ENCODE assay signal across 24 mouse cellular contexts in the genomic region with DNA sequence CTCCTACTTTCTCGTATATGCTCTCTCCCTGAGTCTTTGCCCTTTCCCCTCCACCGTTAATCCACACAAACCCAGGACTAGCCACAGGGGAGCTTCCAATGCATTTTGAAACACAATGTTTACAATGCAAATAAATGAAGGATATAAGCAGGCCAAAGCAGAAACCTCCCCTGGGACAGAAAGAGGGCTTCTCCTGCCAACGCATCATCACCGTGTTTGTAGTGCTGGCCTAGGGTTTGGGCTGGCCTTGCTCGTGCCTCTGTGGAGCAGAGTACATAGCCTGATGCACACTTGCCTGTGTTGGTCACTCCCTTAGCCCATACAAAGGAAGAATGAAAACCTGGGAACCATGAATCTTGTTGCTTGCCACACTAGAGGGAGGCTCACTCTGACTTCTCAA. TPM values are rescaled to one million over a fixed set of nuclear protein-coding genes. Genes with fewer than 3 reads are reported as not detected.
DNase-seq lines count a peak whose midpoint lies in the region; ATAC-seq and TF ChIP-seq lines count a peak whose summit lies in the region.
"Had no signal": no experiment of that assay in that cellular context is flagged by ENCODE, and none has a peak within 500 bp of the region (broad histone marks: within the 10 kb centered on the region; RNA-seq: fewer than 3 reads in every experiment).

No protein-coding gene starts in this region.

- H3K9ac ChIP-seq in kidney, embryonic 16.5 days (replicated peaks; ENCODE audit: low read length), result no peak overlapping the region
- H3K9ac ChIP-seq: forebrain, embryonic 13.5 days; neural tube, embryonic 13.5 days had no signal

- H3K9me3 ChIP-seq in kidney, embryonic 16.5 days (ENCODE audit: low read length), result no peaks in the 10 kb centered on the region
- H3K9me3 ChIP-seq: forebrain, embryonic 13.5 days; heart, embryonic 10.5 days had no signal

- no peak for ATAC-seq in kidney, embryonic 16.5 days (ENCODE audit: low FRiP score, low TSS enrichment)
- ATAC-seq: forebrain, embryonic 13.5 days; hindbrain, postnatal 0 days; lung, postnatal 0 days; midbrain, embryonic 16.5 days had no signal

- DNase-seq in gastrocnemius, adult 2 months, result no peak
- DNase-seq in gastrocnemius, adult 8-10 months (ENCODE audit: low spot score in 2 of 2), result no peak
- DNase-seq in kidney, adult 18-20 months, result no peak
- no peak for DNase-seq in adrenal gland, adult 2 months
- no peak for DNase-seq in embryo, embryonic 9.5 days (ENCODE audit: extremely low spot score)
- DNase-seq: adrenal gland, adult 8-10 months; cerebellum, adult 2 months; cerebellum, postnatal 36 days; embryo, embryonic 11 days; heart, postnatal 10 days; layer of hippocampus, adult 9-11 months; thymus, postnatal 14 days had no signal

- no peak overlapping the region for H3K4me2 ChIP-seq in kidney, embryonic 16.5 days (replicated peaks; ENCODE audit: low read depth, low read length)
- H3K4me2 ChIP-seq: forebrain, embryonic 13.5 days; neural tube, embryonic 13.5 days had no signal

- H3K27ac ChIP-seq in gastrocnemius, adult 2 months, result peak overlapping the region; percentile 53
- H3K27ac ChIP-seq in kidney, embryonic 16.5 days (ENCODE audit: low read length), result peak overlapping the region; percentile 64; the same call in 1 of the 2 replicates
- peak overlapping the region; percentile 63 for H3K27ac ChIP-seq in brown adipose tissue, adult 24 weeks (replicated peaks; ENCODE audit: low read depth, low read length)
- H3K27ac ChIP-seq in small intestine, adult 2 months (ENCODE audit: insufficient read depth, low read depth, low read length), result peak overlapping the region; percentile 43; the same call in 1 of the 2 replicates
- H3K27ac ChIP-seq: forebrain, embryonic 13.5 days; heart, embryonic 10.5 days; hindbrain, postnatal 0 days; left cerebral cortex, adult 2 months; macrophage; neural tube, embryonic 13.5 days had no signal

- no peak overlapping the region for H3K4me3 ChIP-seq in gastrocnemius, adult 2 months
- no peak overlapping the region for H3K4me3 ChIP-seq in kidney, embryonic 16.5 days (ENCODE audit: low read length)
- no peak overlapping the region for H3K4me3 ChIP-seq in brown adipose tissue, adult 24 weeks (ENCODE audit: insufficient read depth, low read depth, low read length)
- no peak overlapping the region for H3K4me3 ChIP-seq in small intestine, adult 2 months (ENCODE audit: low read depth, low read length)
- H3K4me3 ChIP-seq: forebrain, embryonic 13.5 days; heart, embryonic 10.5 days; left cerebral cortex, adult 2 months; myocyte; neural tube, embryonic 13.5 days had no signal

- no peak for TF ChIP-seq POLR2A in small intestine, adult 2 months (IDR thresholded peaks at IDR 0.05; ENCODE audit: low read depth, low read length)

- TF ChIP-seq CTCF in gastrocnemius, adult 2 months (IDR thresholded peaks at IDR 0.05), result no peak
- no peak for TF ChIP-seq CTCF in small intestine, adult 2 months (IDR thresholded peaks at IDR 0.05; ENCODE audit: extremely low read depth, insufficient read length, insufficient replicate concordance, low read depth, low read length)

- intact Hi-C loops in gastrocnemius, adult 2 months (cut with DNase I), result loop anchor here (5.0 kb wide), 4 partner anchors 113 to 488 kb away; no protein-coding TSS in a partner anchor

- H3K27me3 ChIP-seq in kidney, embryonic 16.5 days (ENCODE audit: insufficient read depth, low read length), result no peaks in the 10 kb centered on the region
- no peaks in the 10 kb centered on the region for H3K27me3 ChIP-seq in small intestine, adult 2 months (ENCODE audit: control insufficient read depth, insufficient read depth, low read length)
- H3K27me3 ChIP-seq: forebrain, embryonic 13.5 days; neural tube, embryonic 13.5 days had no signal

- peaks cover 17% of the 10 kb centered on the region for H3K36me3 ChIP-seq in kidney, embryonic 16.5 days (ENCODE audit: insufficient read depth, low read length)
- peaks cover 32% of the 10 kb centered on the region for H3K36me3 ChIP-seq in small intestine, adult 2 months (ENCODE audit: control insufficient read depth, insufficient read depth, low read length)
- H3K36me3 ChIP-seq: neural tube, embryonic 13.5 days had no signal

- 66% methylated on average over 5 of the region's 5 CpGs for WGBS in kidney, embryonic 16.5 days
- WGBS in small intestine, adult 2 months, result 55% methylated on average over 5 of the region's 5 CpGs

- H3K4me1 ChIP-seq in kidney, embryonic 16.5 days (ENCODE audit: insufficient read depth, low read length), result peaks cover 35% of the 10 kb centered on the region
- H3K4me1 ChIP-seq in brown adipose tissue, adult 24 weeks (ENCODE audit: control insufficient read depth, insufficient read depth, insufficient read length, low read length), result peaks cover 25% of the 10 kb centered on the region
- peaks cover 15% of the 10 kb centered on the region; the same call in 1 of the 2 replicates for H3K4me1 ChIP-seq in small intestine, adult 2 months (ENCODE audit: control insufficient read depth, insufficient read depth, insufficient read length, low read length)
- H3K4me1 ChIP-seq: neural tube, embryonic 13.5 days had no signal

RNA-seq across cellular contexts. Expression of a gene that starts 53.4 kb away (rescaled TPM):
- total RNA-seq in gastrocnemius, adult 2 months (2021), result 10 to 100 TPM; 66.3 to 72.4 TPM
- total RNA-seq in gastrocnemius, adult 8-10 months (2022), result 10 to 100 TPM; 66.3 to 73.3 (median 69.5) TPM
- 130 and 138 TPM in 2 replicates for polyA plus RNA-seq in kidney, embryonic 16.5 days (2015; fragmentation: Nextera tagmentation; extraction: Ambion mirVana)
- polyA plus RNA-seq in brown adipose tissue, adult 24 weeks (2012; ENCODE audit: insufficient read depth, insufficient read length, missing spikeins), result 32.8 and 33.3 TPM in 2 replicates
- 1.8 and 3.0 TPM in 2 replicates for polyA plus RNA-seq in small intestine, adult 2 months (2012; rRNA removed)
- 100 to 1,000 TPM; 138 to 209 TPM for total RNA-seq in adrenal gland, adult 2 months (2021)
- polyA plus RNA-seq in adrenal gland, adult 2 months (2012; rRNA removed), result 3.9 and 5.6 TPM in 2 replicates
